Mouse (Mus musculus): ENCODE measurements at regions not wholly inside any gene's neighbourhood (a gene's known extent, or its start where the extent isn't known, plus 50 kb on each side); places are given as distances from the start of the nearest gene placed in this dataset.
A peak's percentile ranks its signal among the peaks of the same experiment; 100 is the strongest.

DNA sequence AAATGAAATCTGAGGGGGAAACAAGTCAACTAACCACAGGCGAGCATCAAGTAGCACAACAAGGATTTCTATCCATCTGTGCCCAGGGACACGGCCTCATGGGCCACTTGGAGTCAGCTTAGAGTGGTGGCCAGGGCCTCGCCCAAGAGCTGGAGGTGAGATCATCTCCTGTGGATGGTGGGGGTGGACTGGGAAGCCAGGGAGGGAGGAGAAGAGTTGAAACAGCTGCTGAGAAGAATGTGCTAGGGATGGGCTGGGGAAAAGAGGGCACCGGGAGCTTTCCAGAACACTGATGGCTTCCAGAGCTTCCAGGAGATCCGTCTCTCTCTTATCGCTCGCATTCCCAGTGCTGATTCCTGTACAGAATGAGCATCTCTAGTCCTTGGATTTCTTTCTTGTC is 192.9 kb downstream of the Sox9 start:
- ATAC-seq (no peak), DNase-seq (ENCODE audit: low spot score) (no peak)
- WGBS = 94% methylated on average over 7 of the region's 7 CpGs
- no peak overlapping the region for H3K27ac ChIP-seq
- H3K36me3 ChIP-seq (ENCODE audit: insufficient read depth, low read length) = no peaks in the 10 kb centered on the region
- no peaks in the 10 kb centered on the region for H3K4me1 ChIP-seq (ENCODE audit: insufficient read depth, low read length)
- no peak overlapping the region for H3K4me3 ChIP-seq (ENCODE audit: low read length)
- no peak overlapping the region for H3K9ac ChIP-seq (replicated peaks; ENCODE audit: low read length)
- no peak for TF ChIP-seq CTCF (IDR thresholded peaks at IDR 0.05; ENCODE audit: low read depth)
- H3K9me3 ChIP-seq (ENCODE audit: low read length) = no peaks in the 10 kb centered on the region
- H3K4me2 ChIP-seq (ENCODE audit: low read depth, low read length) = no peak overlapping the region
- no peaks in the 10 kb centered on the region for H3K27me3 ChIP-seq (ENCODE audit: insufficient read depth, low read length)

DNA sequence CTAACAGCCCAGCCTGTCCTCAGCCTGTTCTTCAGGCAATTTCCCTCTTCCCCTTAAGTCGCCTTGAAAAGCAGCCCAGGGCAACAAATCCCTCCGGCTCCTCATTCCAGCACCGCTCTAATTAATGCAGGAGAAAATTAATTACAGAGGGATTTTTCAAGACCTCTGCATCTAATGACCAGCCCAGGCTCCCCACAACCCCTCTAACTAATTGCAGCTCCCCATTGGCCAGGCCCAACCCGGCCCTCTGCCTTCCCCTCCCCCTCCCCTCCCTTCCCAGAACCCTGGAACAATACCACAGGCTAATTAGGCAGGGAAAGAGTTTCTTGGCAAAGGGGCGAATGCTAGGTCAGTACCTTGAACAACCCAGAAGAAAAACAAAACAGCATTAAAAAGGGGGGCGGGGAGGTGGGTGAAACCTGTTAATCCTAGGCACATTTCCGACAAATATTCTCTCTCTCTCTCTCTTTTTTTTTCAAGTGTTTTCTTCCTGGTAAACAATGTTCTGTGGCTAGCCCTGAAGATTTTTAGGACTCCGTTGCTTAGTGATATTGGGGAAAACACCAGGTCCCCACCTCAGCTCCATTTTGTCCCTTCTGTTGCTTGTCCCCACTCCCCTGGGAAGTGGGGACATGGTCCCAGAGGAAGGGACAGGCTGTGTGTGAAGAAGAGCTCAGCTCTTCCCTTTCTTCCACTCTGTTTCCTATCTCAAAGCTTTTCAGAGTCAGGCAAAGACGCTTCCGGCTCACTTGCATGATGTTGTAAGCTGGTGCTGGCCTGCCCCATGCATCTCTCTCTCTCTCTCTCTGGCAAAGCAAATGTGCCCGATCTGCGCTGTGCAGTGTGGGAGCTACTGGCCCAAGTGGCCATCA is 195.1 kb downstream of the Sox9 start:
- WGBS = 13% methylated on average over 12 of the region's 12 CpGs
- Histone ChIP-seq H3K4me1 (ENCODE audit: insufficient read depth, low read length) (peaks cover 2% of the 10 kb centered on the region; the same call in 1 of the 2 replicates), H3K4me2 (ENCODE audit: low read depth, low read length) (no peak overlapping the region), H3K4me3 (ENCODE audit: low read length) (no peak overlapping the region), H3K27me3 (ENCODE audit: insufficient read depth, low read length) (no peaks in the 10 kb centered on the region), H3K9me3 (ENCODE audit: low read length) (no peaks in the 10 kb centered on the region), H3K9ac (replicated peaks; ENCODE audit: low read length) (no peak overlapping the region), H3K27ac (peak overlapping the region; percentile 28), H3K36me3 (ENCODE audit: insufficient read depth, low read length) (no peaks in the 10 kb centered on the region)
- TF ChIP-seq CTCF (IDR thresholded peaks at IDR 0.05; ENCODE audit: low read depth) = no peak
- ATAC-seq (peak; percentile 77), DNase-seq (ENCODE audit: low spot score) (peak; percentile 72)

DNA sequence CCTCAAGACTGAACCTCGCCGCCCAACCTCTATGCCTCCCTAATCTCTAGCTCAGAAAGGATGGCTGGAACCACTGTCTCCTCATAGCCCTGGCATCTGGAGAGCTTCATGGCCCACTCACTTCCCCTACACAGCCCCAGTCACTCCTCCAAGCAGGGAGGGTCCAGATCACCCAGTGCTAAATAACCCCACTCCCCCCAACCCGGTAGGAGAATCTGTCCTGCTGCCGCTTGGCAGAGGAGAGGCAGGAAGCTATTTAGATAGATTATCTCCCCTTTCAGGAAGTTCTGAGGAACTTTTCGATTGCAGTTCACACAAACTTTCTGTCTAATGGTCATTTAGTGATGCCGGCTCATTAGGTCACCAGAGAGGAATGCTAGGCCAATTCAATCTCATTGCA is 196.9 kb downstream of the Sox9 start:
- ATAC-seq = no peak

DNA sequence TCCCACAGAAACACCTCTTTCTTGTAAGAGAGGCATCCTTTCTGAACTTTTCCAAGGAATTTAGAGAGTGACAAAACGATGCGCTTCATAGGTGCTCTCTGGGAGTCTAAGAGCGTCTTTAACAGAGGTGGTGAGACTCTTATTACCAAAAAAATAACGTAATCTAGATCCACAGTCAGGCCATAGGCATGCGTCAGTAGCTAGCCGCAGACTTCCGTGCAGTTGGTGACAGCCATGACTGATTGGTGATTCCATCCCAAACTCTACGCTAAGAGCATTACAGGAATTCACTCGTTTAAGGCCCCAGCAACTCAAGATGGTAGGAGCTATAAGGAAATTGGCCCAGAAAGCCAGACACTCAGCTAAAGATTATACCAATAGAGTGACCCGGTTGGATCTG is 197.4 kb downstream of the Sox9 start:
- WGBS = 76% methylated on average over 10 of the region's 10 CpGs
- no peak for TF ChIP-seq CTCF (IDR thresholded peaks at IDR 0.05; ENCODE audit: low read depth)
- Histone ChIP-seq H3K27ac (no peak overlapping the region), H3K4me3 (ENCODE audit: low read length) (no peak overlapping the region), H3K4me2 (ENCODE audit: low read depth, low read length) (no peak overlapping the region), H3K36me3 (ENCODE audit: insufficient read depth, low read length) (no peaks in the 10 kb centered on the region), H3K9me3 (ENCODE audit: low read length) (no peaks in the 10 kb centered on the region), H3K4me1 (ENCODE audit: insufficient read depth, low read length) (peaks cover 8% of the 10 kb centered on the region; the same call in 1 of the 2 replicates), H3K9ac (replicated peaks; ENCODE audit: low read length) (no peak overlapping the region), H3K27me3 (ENCODE audit: insufficient read depth, low read length) (no peaks in the 10 kb centered on the region)
- no peak for DNase-seq (ENCODE audit: low spot score)
- ATAC-seq = no peak

More for the DNA sequence above, 196.9 kb downstream of the Sox9 start:
- Histone ChIP-seq H3K9me3 (ENCODE audit: low read length) (no peaks in the 10 kb centered on the region), H3K9ac (replicated peaks; ENCODE audit: low read length) (no peak overlapping the region), H3K4me1 (ENCODE audit: insufficient read depth, low read length) (peaks cover 8% of the 10 kb centered on the region; the same call in 1 of the 2 replicates), H3K27me3 (ENCODE audit: insufficient read depth, low read length) (no peaks in the 10 kb centered on the region), H3K4me2 (ENCODE audit: low read depth, low read length) (no peak overlapping the region), H3K4me3 (ENCODE audit: low read length) (no peak overlapping the region), H3K36me3 (ENCODE audit: insufficient read depth, low read length) (no peaks in the 10 kb centered on the region), H3K27ac (no peak overlapping the region)
- WGBS = 70% methylated on average over 6 of the region's 6 CpGs
- no peak for DNase-seq (ENCODE audit: low spot score)
- TF ChIP-seq CTCF (IDR thresholded peaks at IDR 0.05; ENCODE audit: low read depth) = no peak

DNA sequence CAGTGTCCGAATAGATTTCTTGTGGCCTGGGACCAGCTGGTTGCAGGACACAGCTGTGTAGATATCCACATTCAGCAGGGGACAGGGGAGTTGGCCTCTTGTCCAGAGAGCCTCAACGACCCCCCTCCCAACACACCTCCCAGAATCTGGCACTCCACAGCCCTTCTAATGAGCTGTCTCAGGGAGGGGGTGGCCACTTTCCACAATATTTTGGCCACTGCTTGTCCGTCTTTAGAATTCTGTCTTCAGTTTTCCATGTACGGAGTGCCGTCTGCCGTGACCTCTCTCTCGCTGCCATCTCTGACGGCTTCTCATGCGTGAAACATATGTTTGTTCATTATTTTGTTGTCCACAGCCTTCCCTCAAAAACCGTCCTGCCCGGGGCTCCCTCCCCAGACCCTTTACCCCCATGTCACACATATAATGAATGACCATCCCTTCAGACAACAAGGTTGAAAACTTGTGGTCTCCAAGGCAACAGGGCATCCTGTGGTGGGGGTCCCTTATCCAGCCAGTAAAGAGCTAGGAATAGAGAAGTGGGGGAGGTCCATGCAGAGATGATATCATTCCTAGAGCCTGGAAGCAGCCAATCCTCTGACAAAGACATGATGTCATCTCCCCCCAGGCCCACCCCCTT is 200.3 kb downstream of the Sox9 start:
- peak; percentile 94 for ATAC-seq
- peak; percentile 87 for DNase-seq (ENCODE audit: low spot score)
- Histone ChIP-seq H3K4me3 (ENCODE audit: low read length) (no peak overlapping the region), H3K27me3 (ENCODE audit: insufficient read depth, low read length) (no peaks in the 10 kb centered on the region), H3K9ac (replicated peaks; ENCODE audit: low read length) (0 out of 2 replicates have a peak overlapping the region, but pooled peaks have one; percentile 6), H3K4me1 (ENCODE audit: insufficient read depth, low read length) (peaks cover 11% of the 10 kb centered on the region), H3K36me3 (ENCODE audit: insufficient read depth, low read length) (no peaks in the 10 kb centered on the region), H3K9me3 (ENCODE audit: low read length) (no peaks in the 10 kb centered on the region), H3K4me2 (ENCODE audit: low read depth, low read length) (peak overlapping the region; percentile 10; the same call in 1 of the 2 replicates), H3K27ac (peak overlapping the region; percentile 70)
- 8% methylated on average over 11 of the region's 11 CpGs for WGBS
- no peak for TF ChIP-seq CTCF (IDR thresholded peaks at IDR 0.05; ENCODE audit: low read depth)

DNA sequence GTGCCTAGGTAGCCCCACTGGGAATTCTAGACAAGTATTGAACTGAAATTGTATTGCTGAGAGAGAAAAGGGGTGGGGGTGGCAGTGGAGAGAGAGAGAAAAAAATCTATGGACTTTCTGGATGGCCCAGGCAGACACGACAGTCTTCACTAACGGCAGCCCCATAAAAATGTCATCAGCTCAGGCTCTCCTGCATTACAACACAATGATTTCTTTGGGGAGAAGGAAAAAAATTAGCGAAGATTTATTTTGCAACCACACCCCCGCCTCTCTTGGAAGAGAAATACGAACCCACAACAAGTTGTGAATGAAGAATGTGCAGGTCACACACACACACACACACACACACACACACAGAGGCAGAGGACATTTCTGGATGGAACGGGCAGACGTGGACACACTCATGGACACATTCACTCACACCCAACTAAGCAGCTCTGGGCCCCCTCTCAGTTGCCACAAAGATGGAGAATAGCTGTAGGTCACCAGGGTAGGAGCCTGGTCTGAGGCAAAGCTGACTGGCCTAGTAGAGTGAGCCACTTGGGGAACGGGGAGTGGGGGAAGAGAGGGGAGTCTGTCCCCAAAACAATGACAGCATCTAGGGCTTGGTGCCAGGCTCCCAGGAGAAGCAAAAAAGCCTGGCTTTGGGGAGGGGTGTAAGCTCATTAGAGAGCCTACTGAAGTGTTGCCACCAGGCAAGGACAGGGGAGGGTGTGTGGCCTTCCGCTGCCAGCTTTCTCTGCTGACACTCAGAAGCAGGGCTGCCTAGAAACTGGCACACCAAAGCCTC is 201.0 kb downstream of the Sox9 start:
- no peak overlapping the region for H3K4me3 ChIP-seq (ENCODE audit: low read length)
- no peaks in the 10 kb centered on the region for H3K36me3 ChIP-seq (ENCODE audit: insufficient read depth, low read length)
- TF ChIP-seq CTCF (IDR thresholded peaks at IDR 0.05; ENCODE audit: low read depth) = no peak
- ATAC-seq = peak; percentile 80
- 0 out of 2 replicates have a peak overlapping the region, but pooled peaks have one; percentile 10 for H3K4me2 ChIP-seq (ENCODE audit: low read depth, low read length)
- peak overlapping the region; percentile 70 for H3K27ac ChIP-seq
- peak; percentile 87 for DNase-seq (ENCODE audit: low spot score)
- H3K4me1 ChIP-seq (ENCODE audit: insufficient read depth, low read length) = peaks cover 14% of the 10 kb centered on the region
- no peaks in the 10 kb centered on the region for H3K27me3 ChIP-seq (ENCODE audit: insufficient read depth, low read length)
- H3K9ac ChIP-seq (replicated peaks; ENCODE audit: low read length) = no peak overlapping the region
- H3K9me3 ChIP-seq (ENCODE audit: low read length) = no peaks in the 10 kb centered on the region
- 32% methylated on average over 9 of the region's 9 CpGs for WGBS
